Mouse (Mus musculus) fat pad, adult 2 months (tissue): ENCODE data around the gene Defa36.
"Not testable (repeated sequence)": the region's sequence is repeated elsewhere in the genome, so short reads cannot be mapped to it uniquely, and the experiment has no call there.

ENCODE experiments used
- DNase-seq: peaks from one replicate; pipeline ENCODE4 v3.0.0-alpha.2; 2011; ENCODE audit warnings: low read depth, low spot score; ENCODE audit errors: extremely low read depth

The Defa36 gene

DNA sequence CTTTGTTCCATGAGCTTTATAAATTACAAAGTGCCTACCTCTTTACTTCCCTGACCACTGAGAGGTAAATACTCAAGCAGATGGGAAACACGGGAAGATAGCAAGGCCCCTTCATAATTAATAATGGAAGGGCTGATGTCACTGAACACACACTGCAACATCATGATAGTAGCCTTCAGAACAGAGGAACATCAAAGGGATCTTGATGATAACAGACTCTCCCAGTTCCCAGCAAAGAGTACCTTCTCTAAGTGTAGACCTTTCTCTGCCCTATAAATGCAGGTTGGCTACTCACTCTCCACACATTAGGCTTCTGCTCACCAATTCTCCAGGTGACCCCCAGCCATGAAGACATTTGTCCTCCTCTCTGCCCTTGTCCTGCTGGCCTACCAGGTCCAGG is at the start of gene Defa36:
Defa36 (plus strand) TSS at position 301 of the 400 bp plus-strand sequence.
- DNase-seq = not testable (repeated sequence)

DNA sequence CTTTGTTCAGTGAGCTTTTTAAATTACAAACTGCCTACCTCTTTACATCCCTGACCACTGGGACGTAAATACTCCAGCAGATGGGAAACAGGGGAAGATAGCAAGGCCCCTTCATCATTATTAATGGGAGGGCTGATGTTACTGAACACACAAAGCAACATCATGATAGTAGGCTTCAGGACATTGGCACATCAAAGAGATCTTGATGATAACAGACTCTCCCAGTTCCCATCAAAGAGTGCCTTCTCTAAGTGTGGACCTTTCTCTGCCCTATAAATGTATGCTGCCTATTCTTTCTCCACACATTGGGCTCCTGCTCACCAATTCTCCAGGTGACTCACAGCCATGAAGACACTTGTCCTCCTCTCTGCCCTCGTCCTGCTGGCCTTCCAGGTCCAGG is 49.0 kb upstream of the Defa36 start, which contains the start of gene Defa2:
Defa2 (plus strand) TSS at position 301 of the 400 bp plus-strand sequence.
- DNase-seq = not testable (repeated sequence)

DNA sequence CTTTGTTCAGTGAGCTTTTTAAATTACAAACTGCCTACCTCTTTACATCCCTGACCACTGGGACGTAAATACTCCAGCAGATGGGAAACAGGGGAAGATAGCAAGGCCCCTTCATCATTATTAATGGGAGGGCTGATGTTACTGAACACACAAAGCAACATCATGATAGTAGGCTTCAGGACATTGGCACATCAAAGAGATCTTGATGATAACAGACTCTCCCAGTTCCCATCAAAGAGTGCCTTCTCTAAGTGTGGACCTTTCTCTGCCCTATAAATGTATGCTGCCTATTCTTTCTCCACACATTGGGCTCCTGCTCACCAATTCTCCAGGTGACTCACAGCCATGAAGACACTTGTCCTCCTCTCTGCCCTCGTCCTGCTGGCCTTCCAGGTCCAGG is 35.7 kb upstream of the Defa36 start, which contains the start of gene Defa33:
Defa33 (plus strand) TSS at position 301 of the 400 bp plus-strand sequence.
- DNase-seq = not testable (repeated sequence)

DNA sequence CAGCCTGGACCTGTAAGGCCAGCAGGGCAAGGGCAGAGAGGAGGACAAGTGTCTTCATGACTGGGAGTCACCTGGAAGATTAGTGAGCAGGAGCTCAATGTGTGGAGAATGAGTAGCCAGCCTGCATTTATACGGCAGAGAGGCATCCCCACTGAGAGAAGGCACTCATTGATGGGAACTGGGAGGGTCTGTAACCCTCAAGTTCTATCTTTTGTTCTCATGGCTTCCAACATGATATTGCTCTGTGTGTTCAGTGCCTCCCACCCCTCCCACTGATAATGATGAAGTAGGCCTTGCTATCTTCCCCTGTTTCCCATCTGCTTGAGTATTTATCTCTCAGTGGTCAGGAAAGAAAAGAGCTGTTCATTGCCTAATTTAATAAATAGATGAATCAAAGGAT is 29.2 kb downstream of the Defa36 start, which contains the start of gene Gm7849:
Gm7849 (minus strand) TSS at position 101 of the 400 bp plus-strand sequence.
- DNase-seq = not testable (repeated sequence)
